Mouse (Mus musculus): Measurements from ENCODE around the gene Optc. TPM values are rescaled to one million over a fixed set of nuclear protein-coding genes. Genes with fewer than 3 reads are reported as not detected.
A peak's percentile ranks its signal among the peaks of the same experiment; 100 is the strongest.

Gene Optc
- total RNA-seq, 2 experiments from 2014 or later: 0.94 to 2.8 TPM

DNA sequence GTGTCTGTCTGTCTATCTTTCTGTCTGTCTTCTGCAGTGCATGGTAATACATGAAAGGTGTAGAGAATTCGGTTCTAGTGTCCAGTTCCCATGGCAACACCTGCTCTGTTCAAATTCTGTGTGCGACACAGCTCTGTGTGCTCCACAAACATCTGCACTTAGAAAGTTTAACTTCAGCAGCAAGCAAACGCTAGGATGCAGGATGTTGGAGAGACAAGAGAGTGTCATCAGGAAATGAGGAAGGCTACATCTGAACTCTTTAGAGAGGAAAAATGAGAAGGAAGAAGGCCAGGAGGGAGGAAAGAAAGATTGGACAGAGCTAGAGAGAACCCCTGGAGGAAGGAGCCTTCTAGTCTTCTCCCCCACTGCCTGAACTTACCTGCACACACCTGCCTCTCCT, 13.1 kb upstream of the Optc start:
- intact Hi-C loops (cut with DNase I): no loop called here
- DNase-seq (ENCODE audit: low spot score in 2 of 2): no peak

GRCm38 (mm10) chr1:133920401-133920800, 12.6 kb upstream of the Optc start:
- no peak for DNase-seq (ENCODE audit: low spot score in 2 of 2)
- intact Hi-C loops (cut with DNase I): no loop called here

DNA sequence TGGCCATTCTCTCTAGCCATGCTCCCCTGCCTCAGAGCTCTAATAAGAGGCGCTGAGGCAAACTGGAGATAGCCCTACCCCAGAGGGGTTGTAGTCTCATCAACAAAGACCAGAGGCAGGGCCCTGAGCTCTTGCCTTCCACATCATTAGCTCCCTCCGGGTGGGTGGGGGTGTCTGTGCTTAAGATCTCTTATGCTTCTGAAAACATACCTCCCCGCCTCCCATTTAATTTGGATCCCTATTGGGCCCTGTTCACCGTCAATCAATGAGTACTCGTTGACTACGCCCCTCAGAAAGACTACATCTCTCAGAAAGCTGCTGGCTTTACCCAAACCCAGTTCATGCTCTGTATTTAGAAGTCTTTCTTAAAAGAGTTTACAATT, 10.3 kb upstream of the Optc start:
- no peak for DNase-seq (ENCODE audit: low spot score in 2 of 2)
- intact Hi-C loops (cut with DNase I): no loop called here

DNA sequence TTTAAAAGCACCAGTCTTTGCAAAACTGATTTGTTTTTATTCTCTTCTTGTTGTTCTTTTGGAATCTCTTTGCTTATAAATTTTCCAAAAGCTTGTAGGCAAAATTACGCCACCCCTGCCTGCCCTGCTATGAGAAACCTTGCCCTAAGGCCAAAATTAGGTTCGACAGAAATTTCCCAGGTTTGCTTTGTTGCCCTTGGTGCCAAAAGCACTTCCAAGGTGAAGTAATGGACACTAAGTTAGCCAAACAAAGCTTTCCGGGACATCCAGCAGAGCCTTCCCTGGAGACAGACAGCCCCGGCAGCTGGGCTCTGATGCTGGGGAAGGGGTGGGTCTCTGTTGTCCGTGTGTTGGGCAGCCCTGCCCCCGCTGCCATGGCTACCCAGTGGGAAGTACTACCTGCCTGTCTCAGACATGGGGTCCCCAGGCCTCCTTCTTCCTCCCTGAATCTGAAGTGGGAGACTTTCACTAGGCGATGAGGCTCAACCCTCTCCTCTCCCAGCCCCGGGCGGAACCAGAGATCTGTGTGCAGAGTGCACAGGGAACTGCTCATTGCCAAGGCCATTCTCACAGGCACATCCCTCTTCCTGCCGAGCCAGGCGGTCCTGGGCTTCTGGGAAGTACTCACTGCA, 9.8 kb upstream of the Optc start:
- intact Hi-C loops (cut with DNase I): no loop called here
- DNase-seq (ENCODE audit: low spot score in 2 of 2): no peak

DNA sequence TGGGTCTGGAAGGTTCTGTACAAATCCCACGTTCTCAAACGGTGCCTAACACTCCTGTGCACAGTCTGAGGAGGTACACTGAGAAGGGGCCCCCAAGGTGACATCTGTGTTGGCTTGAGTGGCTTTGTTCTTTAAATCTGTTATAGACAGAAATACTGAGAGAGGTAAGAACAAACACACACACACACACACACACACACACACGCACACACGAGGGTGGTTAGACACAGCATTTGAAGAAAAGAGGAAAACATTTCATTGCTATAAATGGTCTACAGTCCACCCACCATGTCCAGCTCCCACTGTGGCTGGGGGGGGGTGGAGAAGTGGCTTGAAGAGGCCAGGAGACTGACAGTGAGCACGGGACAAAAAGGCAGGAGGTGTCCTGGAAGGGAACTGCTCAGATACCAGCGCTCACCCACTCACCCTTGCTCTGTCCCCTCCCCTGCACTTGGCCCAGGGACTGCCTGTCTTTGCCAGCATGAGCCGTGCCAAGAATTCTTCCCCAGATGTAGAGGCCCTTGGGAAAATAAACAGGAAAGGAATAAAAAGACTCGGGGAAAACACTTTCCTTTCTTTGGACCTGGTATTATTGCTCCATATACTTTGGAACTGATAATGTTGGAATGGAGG, 8.0 kb upstream of the Optc start:
- intact Hi-C loops (cut with DNase I): no loop called here
- DNase-seq (ENCODE audit: low spot score in 2 of 2): peak in 1 of 2 experiments; percentile 76

DNA sequence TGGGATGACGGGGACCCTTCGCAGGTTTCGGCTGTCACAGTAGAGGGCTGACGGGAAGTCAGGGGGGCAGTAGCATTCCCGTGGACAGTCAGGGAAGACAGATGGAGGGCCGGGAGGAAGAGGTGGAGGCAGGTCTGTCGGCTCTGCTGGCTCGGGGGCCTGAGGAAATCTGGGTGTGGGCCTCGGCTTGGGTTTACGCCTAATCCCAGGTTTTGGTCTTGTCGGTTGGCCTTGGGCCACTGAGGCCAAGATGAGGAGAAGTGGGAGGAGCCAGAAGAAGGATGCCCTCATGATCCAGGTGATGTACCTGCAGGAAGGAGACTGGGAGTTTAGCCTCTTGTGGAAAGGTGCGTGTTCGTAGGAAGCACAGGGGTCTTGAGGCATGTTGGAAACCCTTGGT, 7.3 kb upstream of the Optc start:
- no peak for DNase-seq (ENCODE audit: low spot score in 2 of 2)
- intact Hi-C loops (cut with DNase I): no loop called here

DNA sequence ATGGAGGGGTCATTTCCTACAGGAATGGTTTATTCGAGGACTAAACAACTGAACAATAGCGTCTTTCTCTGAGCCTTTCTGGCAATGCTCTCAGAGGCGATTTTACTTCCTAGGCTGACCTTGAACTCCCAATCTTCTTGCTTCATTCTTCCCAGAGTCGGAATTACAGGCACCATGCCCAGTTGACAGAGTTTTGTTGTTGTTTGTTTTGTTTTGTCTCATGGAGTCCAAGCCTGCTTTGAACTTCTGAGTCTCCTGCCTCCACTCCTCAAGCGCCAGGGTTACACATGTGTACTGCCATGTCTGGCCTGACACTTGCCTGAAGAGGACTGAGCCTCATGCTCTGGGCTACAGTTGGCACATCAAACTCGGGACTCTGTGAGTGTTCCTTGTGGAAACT, 5.2 kb upstream of the Optc start:
- no peak for DNase-seq (ENCODE audit: low spot score in 2 of 2)
- intact Hi-C loops (cut with DNase I): loop anchor here (2.0 kb wide), 1 partner anchor 192 kb away; no protein-coding TSS in a partner anchor

DNA sequence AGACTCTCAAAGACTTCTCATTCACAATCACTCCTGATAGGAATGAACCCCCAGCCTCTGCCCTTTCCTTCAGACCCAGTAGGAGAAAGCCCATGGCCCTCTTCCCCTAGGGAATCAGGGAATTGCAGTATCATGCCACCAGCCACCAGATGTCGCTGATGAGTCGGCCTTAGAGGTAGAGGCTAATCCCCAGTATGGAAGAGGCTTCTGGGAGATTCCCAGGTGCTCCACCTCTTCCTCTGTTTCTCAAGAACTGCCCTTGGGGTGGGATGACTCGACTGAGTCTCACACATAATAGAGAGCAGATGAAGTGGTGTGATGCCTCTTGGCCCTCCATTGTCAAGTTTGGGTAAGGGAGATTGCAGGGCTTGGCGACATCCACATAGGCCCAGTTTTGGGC, 3.7 kb upstream of the Optc start:
- DNase-seq (ENCODE audit: low spot score in 2 of 2): peak in 1 of 2 experiments; percentile 61

GRCm38 (mm10) chr1:133911008-133911407, 3.2 kb upstream of the Optc start:
- intact Hi-C loops (cut with DNase I): loop anchor here (1.0 kb wide), 1 partner anchor 135 kb away; no protein-coding TSS in a partner anchor
- DNase-seq (ENCODE audit: low spot score in 2 of 2): no peak

More for the DNA sequence above, 3.7 kb upstream of the Optc start:
- intact Hi-C loops (cut with DNase I): loop anchor here (1.0 kb wide), 1 partner anchor 135 kb away; no protein-coding TSS in a partner anchor

- intact Hi-C loops (cut with DNase I): no loop called here
- peak in 1 of 2 experiments; percentile 67 for DNase-seq (ENCODE audit: low spot score in 2 of 2)
These were observed 2.3 kb upstream of the Optc start for GRCm38 (mm10) chr1:133910108-133910507.

GRCm38 (mm10) chr1:133908659-133909575, 1.1 kb upstream of the Optc start:
- peak; percentile 62 to 66 for DNase-seq (ENCODE audit: low spot score in 2 of 2)
- intact Hi-C loops (cut with DNase I): loop anchor here (5.0 to 10.0 kb wide), 2 partner anchors 247 to 426 kb away; partner anchors contain the start of genes Gm38394, Ppfia4 and Zbed6

- no peak for DNase-seq (ENCODE audit: low spot score in 2 of 2)
- intact Hi-C loops (cut with DNase I): loop anchor here (5.0 to 10.0 kb wide), 2 partner anchors 244 to 428 kb away; partner anchors contain the start of genes Gm38394, Ppfia4 and Zbed6
These were observed 1.4 kb downstream of the Optc start for GRCm38 (mm10) chr1:133906420-133906819.

DNA sequence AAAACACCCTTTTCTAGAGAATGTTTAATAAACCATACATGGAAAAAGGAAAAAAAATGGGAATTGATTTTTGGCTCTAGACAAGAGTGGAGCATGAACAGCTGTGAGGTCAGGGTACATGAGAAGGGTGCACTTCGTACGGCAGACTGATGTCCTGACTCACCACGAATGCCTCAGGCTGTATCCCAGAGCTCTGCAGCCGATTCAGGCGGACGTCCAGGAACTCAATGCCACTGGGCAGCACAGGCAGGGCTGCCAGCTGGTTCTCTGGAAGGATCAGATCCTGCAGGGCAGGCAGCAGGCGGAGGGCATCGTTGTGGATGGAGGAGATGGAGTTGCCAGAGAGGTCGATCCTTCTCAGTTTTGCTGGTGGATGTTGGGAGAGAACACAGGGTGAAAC, 7.0 kb downstream of the Optc start:
- no peak for DNase-seq (ENCODE audit: low spot score in 2 of 2)
- intact Hi-C loops (cut with DNase I): loop anchor here (10.0 kb wide), 1 partner anchor 434 kb away; the partner anchor contains the start of gene Ppfia4

GRCm38 (mm10) chr1:133899043-133899542, 8.7 kb downstream of the Optc start:
- intact Hi-C loops (cut with DNase I): loop anchor here (5.0 kb wide), 1 partner anchor 57 kb away; no protein-coding TSS in a partner anchor
- no peak for DNase-seq (ENCODE audit: low spot score in 2 of 2)

- intact Hi-C loops (cut with DNase I): loop anchor here (2.0 to 5.0 kb wide), 2 partner anchors 55 to 96 kb away; partner anchors contain the start of gene Atp2b4
- DNase-seq (ENCODE audit: low spot score in 2 of 2): peak in 1 of 2 experiments; percentile 80
These were observed 10.5 kb downstream of the Optc start for GRCm38 (mm10) chr1:133897293-133897692.

GRCm38 (mm10) chr1:133891489-133891888, 16.3 kb downstream of the Optc start:
- no peak for DNase-seq (ENCODE audit: low spot score in 2 of 2)

GRCm38 (mm10) chr1:133889949-133890598, 17.7 kb downstream of the Optc start:
- intact Hi-C loops (cut with DNase I): no loop called here
- no peak for DNase-seq (ENCODE audit: low spot score in 2 of 2)

More at GRCm38 (mm10) chr1:133891489-133891888, 16.3 kb downstream of the Optc start:
- intact Hi-C loops (cut with DNase I): no loop called here

DNA sequence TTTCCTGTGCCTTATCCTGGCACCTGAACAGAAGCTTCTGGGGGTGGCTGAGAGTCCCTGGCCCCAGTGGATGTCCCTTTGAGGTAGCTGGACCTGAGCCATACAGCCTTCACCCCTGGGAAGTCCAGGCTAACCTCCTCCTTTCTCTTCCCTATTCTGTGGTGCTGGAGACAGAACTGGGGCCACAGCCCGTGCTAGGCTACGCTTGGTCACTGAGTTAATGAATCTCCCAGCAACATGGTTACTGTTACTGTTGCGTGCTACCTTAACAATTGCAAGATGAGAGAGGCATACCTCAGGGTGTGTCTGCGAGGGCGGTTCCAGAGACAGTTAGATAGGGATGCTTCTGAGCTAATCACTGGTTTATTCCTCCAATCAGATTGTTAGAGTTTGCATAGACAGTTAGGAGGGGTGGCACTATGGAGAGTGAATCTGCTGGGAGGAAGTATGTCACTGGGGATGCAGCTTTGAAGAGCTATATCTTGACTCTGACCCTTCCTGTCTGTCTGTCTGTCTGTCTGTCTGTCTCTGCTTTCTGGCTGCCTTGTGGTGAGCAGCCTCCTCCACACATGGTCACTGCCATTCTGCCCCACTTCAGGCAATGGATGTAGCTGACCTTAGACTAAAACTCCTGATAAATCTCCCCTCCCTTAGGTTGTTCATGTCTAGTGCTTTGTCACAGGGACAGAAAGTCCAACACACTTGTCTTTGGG, 20.1 kb downstream of the Optc start:
- intact Hi-C loops (cut with DNase I): no loop called here
- DNase-seq (ENCODE audit: low spot score in 2 of 2): no peak

Data from left cerebral cortex, postnatal 25 days (tissue).